Comparison of ENCODE assay signal across 8 mouse cellular contexts in genomic region chr5:32713703-32714467, GRCm38 (mm10).
DNase-seq lines count a peak whose midpoint lies in the region; ATAC-seq and TF ChIP-seq lines count a peak whose summit lies in the region.

No protein-coding gene starts in this region.

- intact Hi-C loops in heart, adult 2 months (cut with DNase I), result loop anchor here (2.0 to 10.0 kb wide), 5 partner anchors 71 to 301 kb away; partner anchors contain the start of genes Depdc5, Pisd and Ywhah

- no peaks in the 10 kb centered on the region for H3K9me3 ChIP-seq in embryonic facial prominence, embryonic 14.5 days (ENCODE audit: control insufficient read depth, low read length)
- no peaks in the 10 kb centered on the region for H3K9me3 ChIP-seq in limb, embryonic 13.5 days
- H3K9me3 ChIP-seq in midbrain, embryonic 16.5 days (replicated peaks; ENCODE audit: control insufficient read depth, low read length, poor library complexity, severe bottlenecking), result no peaks in the 10 kb centered on the region

- H3K36me3 ChIP-seq in embryonic facial prominence, embryonic 14.5 days (ENCODE audit: control insufficient read depth, insufficient read depth, low read length), result no peaks in the 10 kb centered on the region
- H3K36me3 ChIP-seq in heart, adult 2 months (ENCODE audit: control insufficient read depth, insufficient read depth, low read length), result no peaks in the 10 kb centered on the region
- H3K36me3 ChIP-seq in limb, embryonic 13.5 days, result no peaks in the 10 kb centered on the region
- no peaks in the 10 kb centered on the region for H3K36me3 ChIP-seq in midbrain, embryonic 16.5 days (ENCODE audit: control insufficient read depth, insufficient read depth, low read length)

- under 1% methylated on average over 54 of the region's 55 CpGs for WGBS in embryonic facial prominence, embryonic 14.5 days
- WGBS in heart, adult 2 months, result under 1% methylated on average over 55 of the region's 55 CpGs
- under 1% methylated on average over 55 of the region's 55 CpGs for WGBS in limb, embryonic 13.5 days
- WGBS in midbrain, embryonic 16.5 days, result 1% methylated on average over 55 of the region's 55 CpGs

- peak overlapping the region; percentile 95 for H3K27ac ChIP-seq in embryonic facial prominence, embryonic 14.5 days (replicated peaks; ENCODE audit: low read depth, low read length)
- H3K27ac ChIP-seq in heart, adult 2 months, result peak overlapping the region; percentile 89
- peak overlapping the region; percentile 88 for H3K27ac ChIP-seq in limb, embryonic 13.5 days
- peak overlapping the region; percentile 86 for H3K27ac ChIP-seq in midbrain, embryonic 16.5 days (ENCODE audit: low read length)

- TF ChIP-seq CTCF in heart, adult 2 months (IDR thresholded peaks at IDR 0.05), result peak; percentile 92

- TF ChIP-seq EP300 in heart, adult 2 months (IDR thresholded peaks at IDR 0.05; ENCODE audit: insufficient read depth, low read depth, low read length), result peak; percentile 86

- peak overlapping the region; percentile 81 for H3K4me2 ChIP-seq in embryonic facial prominence, embryonic 14.5 days (ENCODE audit: low read depth, low read length)
- peak overlapping the region; percentile 85 for H3K4me2 ChIP-seq in limb, embryonic 13.5 days (replicated peaks)
- H3K4me2 ChIP-seq in midbrain, embryonic 16.5 days (ENCODE audit: low read length), result peak overlapping the region; percentile 90

- no peaks in the 10 kb centered on the region for H3K4me1 ChIP-seq in embryonic facial prominence, embryonic 14.5 days (ENCODE audit: control insufficient read depth, insufficient read depth, low read length)
- peaks cover 4% of the 10 kb centered on the region for H3K4me1 ChIP-seq in heart, adult 2 months (ENCODE audit: control insufficient read depth, insufficient read depth, low read length)
- H3K4me1 ChIP-seq in limb, embryonic 13.5 days, result peaks cover 9% of the 10 kb centered on the region; the same call in 1 of the 2 replicates
- peaks cover 9% of the 10 kb centered on the region for H3K4me1 ChIP-seq in midbrain, embryonic 16.5 days (ENCODE audit: control insufficient read depth, insufficient read depth, low read length)

- DNase-seq in 3T3-L1 (ENCODE audit: low read depth, low spot score), result peak; percentile 100
- peak; percentile 74 to 80 for DNase-seq in adrenal gland, postnatal 4 days (ENCODE audit: low spot score in 2 of 2)
- peak; percentile 100 for DNase-seq in embryonic facial prominence, embryonic 14.5 days (ENCODE audit: low spot score)
- DNase-seq in heart, adult 2 months, result peak; percentile 90 to 91
- DNase-seq in kidney, adult 8-10 months, result peak; percentile 83 to 97
- peak; percentile 83 to 89 for DNase-seq in spleen, postnatal 10 days (ENCODE audit: low spot score in 2 of 2)

- H3K4me3 ChIP-seq in embryonic facial prominence, embryonic 14.5 days (ENCODE audit: low read depth, low read length), result peak overlapping the region; percentile 73
- H3K4me3 ChIP-seq in heart, adult 2 months, result peak overlapping the region; percentile 73
- peak overlapping the region; percentile 73 for H3K4me3 ChIP-seq in limb, embryonic 13.5 days
- peak overlapping the region; percentile 71 for H3K4me3 ChIP-seq in midbrain, embryonic 16.5 days (ENCODE audit: low read depth, low read length)

- no peaks in the 10 kb centered on the region for H3K79me2 ChIP-seq in heart, adult 2 months (replicated peaks; ENCODE audit: control insufficient read depth, insufficient read depth, low read length)

- peak overlapping the region; percentile 85 for H3K9ac ChIP-seq in embryonic facial prominence, embryonic 14.5 days (ENCODE audit: low read depth, low read length)
- H3K9ac ChIP-seq in heart, adult 2 months (ENCODE audit: low read depth, low read length), result peak overlapping the region; percentile 75
- H3K9ac ChIP-seq in limb, embryonic 13.5 days, result peak overlapping the region; percentile 80
- peak overlapping the region; percentile 83 for H3K9ac ChIP-seq in midbrain, embryonic 16.5 days (ENCODE audit: low read depth, low read length)

- peak; percentile 99 for ATAC-seq in embryonic facial prominence, embryonic 14.5 days (ENCODE audit: low read depth)
- peak; percentile 99 for ATAC-seq in limb, embryonic 13.5 days (ENCODE audit: low FRiP score, low read depth)
- peak; percentile 99 for ATAC-seq in midbrain, embryonic 16.5 days

- H3K27me3 ChIP-seq in embryonic facial prominence, embryonic 14.5 days (replicated peaks; ENCODE audit: control insufficient read depth, insufficient read depth, low read length), result no peaks in the 10 kb centered on the region
- H3K27me3 ChIP-seq in heart, adult 2 months (ENCODE audit: control insufficient read depth, insufficient read depth, low read length), result no peaks in the 10 kb centered on the region
- no peaks in the 10 kb centered on the region for H3K27me3 ChIP-seq in limb, embryonic 13.5 days
- no peaks in the 10 kb centered on the region for H3K27me3 ChIP-seq in midbrain, embryonic 16.5 days (ENCODE audit: control insufficient read depth, insufficient read depth, low read depth, low read length)

- peak; percentile 90 for TF ChIP-seq POLR2A in heart, adult 2 months (IDR thresholded peaks at IDR 0.05; ENCODE audit: insufficient read depth, low read depth, low read length)

Comparison
In these comparisons a context has a peak if more than half of its experiments do, and no peak if none do; other contexts are left out.
1. Peak in every context shown above with its lines: DNase-seq, ATAC-seq, H3K4me3 ChIP-seq and H3K27ac ChIP-seq.